Mouse (Mus musculus) MEL (cell line): Measurements from ENCODE around the gene Brpf1. TPM values are rescaled to one million over a fixed set of nuclear protein-coding genes. Genes with fewer than 3 reads are reported as not detected.

Experiments
- DNase-seq: peaks from one replicate; pipeline ENCODE4 v3.0.0; 2011; ENCODE audit warnings: low read depth, low spot score
- H3K27ac ChIP-seq: 2 replicates; pipeline ENCODE4 v1.5.1; 2012; ENCODE audit warnings: low read depth, mild to moderate bottlenecking, control low read depth, low read length, moderate library complexity; ENCODE audit not compliant: control insufficient read depth
- H3K27me3 ChIP-seq, 2 experiments: fragments of 150-350 bp in 1 of 2; sonication (generic) in 1 of 2; 2 replicates each; pipeline ENCODE4 v1.6.1; 2012; ENCODE audit warnings: low read length in 2 of 2, mild to moderate bottlenecking in 2 of 2, improper control_type of control experiment in 1 of 2, moderate library complexity in 1 of 2; ENCODE audit not compliant: insufficient read depth in 2 of 2, control insufficient read depth in 1 of 2
- H3K36me3 ChIP-seq, 2 experiments: 2 replicates each; pipeline ENCODE4 v1.6.1; 2012 to 2014; ENCODE audit warnings: low read length in 2 of 2, improper control_type of control experiment in 1 of 2, inconsistent platforms in 1 of 2, mild to moderate bottlenecking in 1 of 2; ENCODE audit not compliant: insufficient read depth in 2 of 2, control insufficient read depth in 1 of 2
- H3K4me1 ChIP-seq, 2 experiments: fragments of 150-350 bp in 1 of 2; sonication (generic) in 1 of 2; 2 replicates each; pipeline ENCODE4 v1.6.1; 2012; ENCODE audit warnings: low read length in 2 of 2, improper control_type of control experiment in 1 of 2, mild to moderate bottlenecking in 1 of 2; ENCODE audit not compliant: insufficient read depth in 2 of 2, control insufficient read depth in 1 of 2
- H3K4me3 ChIP-seq, 2 experiments: fragments of 150-350 bp in 1 of 2; sonication (generic) in 1 of 2; 2 replicates each; pipeline ENCODE4 v1.5.1; 2012; ENCODE audit warnings: low read depth in 2 of 2, low read length in 2 of 2, mild to moderate bottlenecking in 2 of 2, moderate library complexity in 2 of 2, control low read depth in 1 of 2, improper control_type of control experiment in 1 of 2; ENCODE audit not compliant: control insufficient read depth in 1 of 2, insufficient read depth in 1 of 2
- H3K79me2 ChIP-seq: 2 replicates; pipeline ENCODE4 v1.6.1; 2012; ENCODE audit warnings: mild to moderate bottlenecking, low read length, moderate library complexity; ENCODE audit not compliant: control insufficient read depth, poor library complexity, insufficient read depth
- H3K9ac ChIP-seq: 2 replicates; pipeline ENCODE4 v1.6.1; 2012; ENCODE audit warnings: low read depth, mild to moderate bottlenecking, control low read depth, low read length, moderate library complexity; ENCODE audit not compliant: control insufficient read depth, poor library complexity, severe bottlenecking
- H3K9me3 ChIP-seq: fragments of 150-350 bp; sonication (generic); replicated peaks from 2 replicates; pipeline ENCODE4 v1.6.1; 2012; ENCODE audit warnings: mild to moderate bottlenecking, low read length, improper control_type of control experiment, moderate library complexity; ENCODE audit not compliant: insufficient read depth
- CHD1 ChIP-seq: IDR thresholded peaks from 2 replicates; pipeline ENCODE4 v1.6.1; 2012; ENCODE audit warnings: low read depth, mild to moderate bottlenecking, inconsistent platforms, low read length, improper control_type of control experiment
- CHD2 ChIP-seq: IDR thresholded peaks from 2 replicates; pipeline ENCODE4 v1.6.1; 2011; ENCODE audit warnings: low read length, improper control_type of control experiment
- ELF1 ChIP-seq: IDR thresholded peaks from 2 replicates; pipeline ENCODE4 v1.6.1; 2014; ENCODE audit warnings: low read depth, mild to moderate bottlenecking, inconsistent platforms, low read length, improper control_type of control experiment, moderate library complexity
- ETS1 ChIP-seq: IDR thresholded peaks from 2 replicates; pipeline ENCODE4 v1.6.1; 2012; ENCODE audit warnings: low read depth, mild to moderate bottlenecking, inconsistent platforms, low read length, improper control_type of control experiment, moderate library complexity
- HCFC1 ChIP-seq: IDR thresholded peaks from 2 replicates; pipeline ENCODE4 v1.6.1; 2012; ENCODE audit warnings: low read depth, mild to moderate bottlenecking, inconsistent platforms, low read length, improper control_type of control experiment, moderate library complexity
- MXI1 ChIP-seq: IDR thresholded peaks from 2 replicates; pipeline ENCODE4 v1.6.1; 2011; ENCODE audit warnings: mild to moderate bottlenecking, low read depth, low read length, improper control_type of control experiment
- RAD21 ChIP-seq: IDR thresholded peaks from 2 replicates; pipeline ENCODE4 v1.6.1; 2011; ENCODE audit warnings: mild to moderate bottlenecking, low read depth, low read length, improper control_type of control experiment
- SIN3A ChIP-seq: IDR thresholded peaks from 2 replicates; pipeline ENCODE4 v1.6.1; 2012; ENCODE audit warnings: low read length, improper control_type of control experiment, inconsistent platforms
- TBP ChIP-seq: IDR thresholded peaks from 2 replicates; pipeline ENCODE4 v1.8.0; 2011; ENCODE audit warnings: low read depth, low read length, improper control_type of control experiment
- TCF12 ChIP-seq: IDR thresholded peaks from 2 replicates; pipeline ENCODE4 v1.6.1; 2014; ENCODE audit warnings: low read depth, mild to moderate bottlenecking, inconsistent platforms, low read length, improper control_type of control experiment, moderate library complexity
- UBTF ChIP-seq: IDR thresholded peaks from 2 replicates; pipeline ENCODE4 v1.6.1; 2012; ENCODE audit warnings: low read depth, mild to moderate bottlenecking, inconsistent platforms, low read length, improper control_type of control experiment, moderate library complexity, borderline replicate concordance; ENCODE audit not compliant: insufficient read depth
- ZNF384 ChIP-seq: IDR thresholded peaks from 2 replicates; pipeline ENCODE4 v1.6.1; 2012; ENCODE audit warnings: low read depth, mild to moderate bottlenecking, inconsistent platforms, low read length, improper control_type of control experiment
- polyA plus RNA-seq, 2 experiments: library from polyadenylated mRNA; stranded (reverse) in 1 of 2; unstranded in 1 of 2; fragments of >175 nt in 1 of 2; fragments of >200 nt in 1 of 2; gene quantifications; 2 replicates each; pipeline versions ENCODE4 v1.2.1 to v1.2.4; 2012; ENCODE audit warnings: low replicate concordance in 2 of 2, low read depth in 1 of 2; ENCODE audit not compliant: insufficient read length in 2 of 2, insufficient read depth in 1 of 2, missing spikeins in 1 of 2
- total RNA-seq: library from RNA; depleted of rRNA; stranded (reverse); fragments of 300-350 nt; gene quantifications from 2 replicates; pipeline ENCODE4 v1.2.3, GENCODE M21; 2012

Gene Brpf1
- total and polyA plus RNA-seq, 3 experiments, result 32.6 to 46.8 (median 44.9) TPM

DNA sequence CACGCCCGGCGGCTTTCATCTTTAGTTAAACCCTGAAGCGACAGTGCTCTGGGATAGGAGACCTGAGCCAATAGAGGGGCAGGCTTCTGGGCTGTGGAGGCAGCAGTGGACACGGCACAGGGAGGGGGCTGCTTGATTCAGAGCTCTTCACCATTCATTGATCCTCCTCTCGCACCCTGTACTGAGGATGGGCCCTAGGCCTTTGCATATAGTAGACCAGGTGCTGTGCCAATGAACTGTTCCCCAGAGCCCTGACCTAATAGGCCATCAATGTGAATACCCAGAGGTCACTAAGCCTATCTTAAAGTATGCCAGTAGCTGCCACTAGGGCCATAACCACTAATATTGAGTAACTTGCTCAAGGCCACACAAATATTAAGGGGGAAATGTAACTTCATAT, 25.3 kb upstream of the Brpf1 start:
- Histone ChIP-seq H3K27ac (no peak overlapping the region), H3K79me2 (no peaks in the 10 kb centered on the region), H3K4me1 (peaks cover 7 to 17% of the 10 kb centered on the region in 2 experiments), H3K27me3 (no peaks in the 10 kb centered on the region), H3K36me3 (peaks cover 0 to 16% of the 10 kb centered on the region in 2 experiments; a peak in 2 of 4 replicates), H3K9me3 (no peaks in the 10 kb centered on the region), H3K4me3 (no peak overlapping the region), H3K9ac (no peak overlapping the region)
- TF ChIP-seq ZNF384 (no peak), CHD1 (no peak)
- no peak for DNase-seq

- Histone ChIP-seq H3K27me3 (no peaks in the 10 kb centered on the region), H3K4me3 (no peak within 1 kb of the TSS), H3K4me1 (peaks cover 12 to 22% of the 10 kb centered on the region in 2 experiments), H3K79me2 (no peaks in the 10 kb centered on the region), H3K9me3 (no peaks in the 10 kb centered on the region), H3K36me3 (peaks cover 0 to 21% of the 10 kb centered on the region in 2 experiments; a peak in 2 of 4 replicates), H3K27ac (no peak within 1 kb of the TSS), H3K9ac (no peak within 1 kb of the TSS)
- DNase-seq, result peak; percentile 59
- TF ChIP-seq TCF12 (no peak), MXI1 (peak; percentile 45; the same call in 1 of the 2 replicates), SIN3A (peak; percentile 47; the same call in 1 of the 2 replicates), HCFC1 (no peak), TBP (no peak), RAD21 (no peak), CHD2 (no peak), UBTF (no peak)
These were observed 24.7 kb upstream of the Brpf1 start, which contains the start of gene Cpne9 for GRCm38 (mm10) chr6:113282101-113282802. TSS of gene Cpne9 (plus strand) at chr6:113282307.

- Histone ChIP-seq H3K4me1 (peaks cover 12 to 27% of the 10 kb centered on the region in 2 experiments), H3K79me2 (no peaks in the 10 kb centered on the region), H3K9ac (no peak overlapping the region), H3K9me3 (no peaks in the 10 kb centered on the region), H3K27ac (no peak overlapping the region), H3K36me3 (peaks cover 0 to 24% of the 10 kb centered on the region in 2 experiments; a peak in 2 of 4 replicates), H3K27me3 (no peaks in the 10 kb centered on the region), H3K4me3 (no peak overlapping the region)
- no peak for DNase-seq
- no peak for TF ChIP-seq ETS1
- TF ChIP-seq ELF1, result no peak
These were observed 24.0 kb upstream of the Brpf1 start for GRCm38 (mm10) chr6:113282969-113283368.
